Mouse (Mus musculus) telencephalon, adult 2 months (tissue): ENCODE data around the gene Pou2f3.

Experiments
- DNase-seq: peaks from one replicate; pipeline ENCODE4 v3.0.0-alpha.2; 2011; ENCODE audit warnings: low read depth, low spot score

The Pou2f3 gene

GRCm38 (mm10) chr9:43083441-43084055 lies 126.6 kb downstream of the Pou2f3 start:
- DNase-seq, result no peak

- no peak for DNase-seq
These were observed 131.5 kb downstream of the Pou2f3 start for GRCm38 (mm10) chr9:43078711-43079110.

- DNase-seq, result no peak
These were observed 134.0 kb downstream of the Pou2f3 start for GRCm38 (mm10) chr9:43076163-43076562.

- DNase-seq, result no peak
These were observed 135.6 kb downstream of the Pou2f3 start for GRCm38 (mm10) chr9:43074611-43075010.
